Mouse (Mus musculus) heart, embryonic 16.5 days (tissue): ENCODE data around the gene Gm44511. TPM values are rescaled to one million over a fixed set of nuclear protein-coding genes. Genes with fewer than 3 reads are reported as not detected.
A peak's percentile ranks its signal among the peaks of the same experiment; 100 is the strongest.
"Not testable (repeated sequence)": the region's sequence is repeated elsewhere in the genome, so short reads cannot be mapped to it uniquely, and the experiment has no call there.

Source experiments
- ATAC-seq: fragments of 200-750 bp; cut with Nextera tagmentation; replicated peaks from 2 replicates; pipeline ENCODE4 v1.8.0; 2017; ENCODE audit warnings: moderate number of reproducible peaks; ENCODE audit not compliant: insufficient read depth, low FRiP score; ENCODE audit errors: extremely low read depth
- H3K27ac ChIP-seq: fragments of 300-500 bp; sonication (generic); 2 replicates; pipeline ENCODE4 v1.5.1; 2014; ENCODE audit warnings: mild to moderate bottlenecking, low read length, control low read depth, moderate library complexity
- H3K27me3 ChIP-seq: fragments of 300-500 bp; sonication (generic); 2 replicates; pipeline ENCODE4 v1.6.1; 2014; ENCODE audit warnings: low read length, mixed read lengths; ENCODE audit not compliant: control insufficient read depth, insufficient read depth
- H3K36me3 ChIP-seq: fragments of 300-500 bp; sonication (generic); 2 replicates; pipeline ENCODE4 v1.6.1; 2014; ENCODE audit not compliant: control insufficient read depth, insufficient read depth
- H3K4me1 ChIP-seq: fragments of 300-500 bp; sonication (generic); 2 replicates; pipeline ENCODE4 v1.6.1; 2014; ENCODE audit warnings: low read length, mixed read lengths; ENCODE audit not compliant: control insufficient read depth, insufficient read depth
- H3K4me2 ChIP-seq: fragments of 300-500 bp; sonication (generic); 2 replicates; pipeline ENCODE4 v1.6.1; 2014; ENCODE audit warnings: low read depth, mild to moderate bottlenecking, control low read depth, low read length
- H3K4me3 ChIP-seq: fragments of 300-500 bp; sonication (generic); 2 replicates; pipeline ENCODE4 v1.5.1; 2014; ENCODE audit warnings: mild to moderate bottlenecking, control low read depth, low read length
- H3K9ac ChIP-seq: fragments of 300-500 bp; sonication (generic); 2 replicates; pipeline ENCODE4 v1.6.1; 2014; ENCODE audit warnings: low read length, control low read depth
- H3K9me3 ChIP-seq: fragments of 300-500 bp; sonication (generic); replicated peaks from 2 replicates; pipeline ENCODE4 v1.6.1; 2016; ENCODE audit warnings: low read length; ENCODE audit not compliant: control insufficient read depth
- WGBS: fragments of 180-500 bp; shearing (Covaris S2); extraction: QIAGEN DNeasy Blood & Tissue Kit; methylation state at CpG from one replicate; pipeline ENCODE4 v1.1.7; 2014; 5-methylcytosine and 5-hydroxymethylcytosine counted together
- polyA plus RNA-seq: library from polyadenylated mRNA; unstranded; fragments of >200 nt; fragmentation: Nextera tagmentation; extraction: Ambion mirVana; gene quantifications from 2 replicates; pipeline ENCODE4 v1.2.1, GENCODE M21; 2015

Gm44511 gene
- polyA plus RNA-seq, 1 experiment from 2014 or later = not detected

- H3K9ac ChIP-seq, H3K36me3 ChIP-seq, H3K27ac ChIP-seq, H3K27me3 ChIP-seq, H3K4me1 ChIP-seq, H3K4me3 ChIP-seq, H3K9me3 ChIP-seq, ATAC-seq: not testable (repeated sequence)
- WGBS = 58% methylated on average over 7 of the region's 7 CpGs
- H3K4me2 ChIP-seq = peak overlapping the region; percentile 16; the same call in 1 of the 2 replicates
Observed at GRCm38 (mm10) chr6:128804823-128805640, 21.1 kb downstream of the Gm44511 start.

DNA sequence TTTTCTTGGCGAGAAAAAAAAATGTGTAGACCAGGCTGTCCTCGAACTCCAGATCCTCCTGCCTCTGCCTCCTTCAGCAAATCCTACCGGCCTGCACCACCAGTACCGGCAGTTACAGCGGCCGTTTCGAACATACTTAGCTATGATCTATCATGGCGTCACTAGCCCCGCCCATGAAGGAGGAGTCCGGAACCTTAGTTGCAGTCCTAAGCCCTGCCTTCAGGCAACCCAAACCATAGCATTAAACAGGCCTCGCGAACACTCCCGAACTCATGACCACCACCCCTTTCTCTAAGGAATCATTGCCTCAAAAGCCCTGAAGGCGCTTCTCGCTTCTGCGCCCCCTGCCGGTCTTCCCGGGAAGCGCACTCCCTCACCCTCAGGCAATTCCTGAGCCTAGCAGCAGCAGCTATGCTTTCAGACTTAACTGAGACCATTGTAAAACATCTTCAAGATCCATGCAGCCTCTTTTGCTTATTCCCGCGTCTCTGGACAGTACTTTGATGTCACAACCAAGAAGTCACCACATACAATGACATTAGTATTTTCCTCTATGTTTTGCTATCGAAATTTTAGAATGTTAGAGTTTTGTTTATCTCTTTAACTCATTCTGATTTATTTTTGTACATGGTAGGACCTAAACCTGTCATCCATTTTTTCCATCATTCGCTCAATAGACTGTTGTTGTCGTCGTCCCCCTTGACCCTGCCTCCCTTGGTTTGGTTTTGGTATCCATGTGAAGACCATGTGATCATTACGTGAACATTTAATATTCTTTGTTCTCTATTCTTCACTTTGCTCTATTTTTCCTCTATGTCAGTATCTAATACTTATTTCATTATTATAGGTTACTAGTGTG is 22.9 kb downstream of the Gm44511 start:
- Histone ChIP-seq H3K4me3 (peak overlapping the region; percentile 62), H3K4me2 (peak overlapping the region; percentile 80), H3K9ac (no peak overlapping the region), H3K36me3 (no peaks in the 10 kb centered on the region), H3K9me3 (no peaks in the 10 kb centered on the region; the same call in 1 of the 2 replicates), H3K27me3 (no peaks in the 10 kb centered on the region), H3K4me1 (0 out of 2 replicates have a peak, but pooled peaks cover 4% of the 10 kb centered on the region), H3K27ac (peak overlapping the region; percentile 56)
- 6% methylated on average over 26 of the region's 26 CpGs for WGBS
- ATAC-seq = peak; percentile 91

- 0 out of 2 replicates have a peak, but pooled peaks cover 6% of the 10 kb centered on the region for H3K4me1 ChIP-seq
- 9% methylated on average over 10 of the region's 10 CpGs for WGBS
- no peaks in the 10 kb centered on the region for H3K36me3 ChIP-seq
- peak overlapping the region; percentile 64 for H3K9ac ChIP-seq
- peak; percentile 11 for ATAC-seq
- H3K4me3 ChIP-seq = peak overlapping the region; percentile 62
- H3K27me3 ChIP-seq = no peaks in the 10 kb centered on the region
- H3K27ac ChIP-seq = peak overlapping the region; percentile 56
- no peaks in the 10 kb centered on the region for H3K9me3 ChIP-seq
- H3K4me2 ChIP-seq = peak overlapping the region; percentile 80
Observed at GRCm38 (mm10) chr6:128802557-128802956, 23.6 kb downstream of the Gm44511 start.

DNA sequence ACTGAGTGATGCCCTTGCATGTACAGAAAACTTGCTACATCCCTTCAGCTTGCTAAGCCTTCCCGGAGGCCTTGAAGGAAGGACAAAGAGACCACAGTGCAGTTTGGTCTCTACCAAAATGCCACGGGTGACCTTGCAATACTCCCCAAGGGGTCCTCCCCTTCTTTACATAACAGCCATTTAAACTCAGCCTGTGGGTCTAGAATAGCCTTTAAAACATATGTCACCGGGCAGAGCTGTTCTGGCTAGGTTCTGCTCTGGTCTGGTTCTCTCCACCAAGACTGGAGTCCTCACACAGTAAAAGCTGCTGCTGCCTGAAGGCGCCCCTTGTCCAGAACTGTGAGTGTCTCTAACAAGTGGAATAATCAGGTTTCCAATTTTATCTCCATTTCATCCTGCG is 25.4 kb downstream of the Gm44511 start:
- WGBS = 77% methylated on average over 5 of the region's 5 CpGs
- not testable (repeated sequence) for H3K4me3 ChIP-seq, H3K4me2 ChIP-seq, ATAC-seq, H3K4me1 ChIP-seq, H3K9ac ChIP-seq, H3K36me3 ChIP-seq, H3K9me3 ChIP-seq, H3K27ac ChIP-seq, H3K27me3 ChIP-seq

- no peaks in the 10 kb centered on the region for H3K27me3 ChIP-seq
- H3K27ac ChIP-seq = no peak overlapping the region
- peak overlapping the region; percentile 55 for H3K9ac ChIP-seq
- peak overlapping the region; percentile 66 for H3K4me2 ChIP-seq
- H3K4me3 ChIP-seq = peak overlapping the region; percentile 74
- H3K4me1 ChIP-seq = 0 out of 2 replicates have a peak, but pooled peaks cover 6% of the 10 kb centered on the region
- no peaks in the 10 kb centered on the region for H3K9me3 ChIP-seq
- no peak for ATAC-seq
- H3K36me3 ChIP-seq = no peaks in the 10 kb centered on the region
- 23% methylated on average over 7 of the region's 7 CpGs for WGBS
Observed at GRCm38 (mm10) chr6:128799896-128800270, 26.2 kb downstream of the Gm44511 start.

DNA sequence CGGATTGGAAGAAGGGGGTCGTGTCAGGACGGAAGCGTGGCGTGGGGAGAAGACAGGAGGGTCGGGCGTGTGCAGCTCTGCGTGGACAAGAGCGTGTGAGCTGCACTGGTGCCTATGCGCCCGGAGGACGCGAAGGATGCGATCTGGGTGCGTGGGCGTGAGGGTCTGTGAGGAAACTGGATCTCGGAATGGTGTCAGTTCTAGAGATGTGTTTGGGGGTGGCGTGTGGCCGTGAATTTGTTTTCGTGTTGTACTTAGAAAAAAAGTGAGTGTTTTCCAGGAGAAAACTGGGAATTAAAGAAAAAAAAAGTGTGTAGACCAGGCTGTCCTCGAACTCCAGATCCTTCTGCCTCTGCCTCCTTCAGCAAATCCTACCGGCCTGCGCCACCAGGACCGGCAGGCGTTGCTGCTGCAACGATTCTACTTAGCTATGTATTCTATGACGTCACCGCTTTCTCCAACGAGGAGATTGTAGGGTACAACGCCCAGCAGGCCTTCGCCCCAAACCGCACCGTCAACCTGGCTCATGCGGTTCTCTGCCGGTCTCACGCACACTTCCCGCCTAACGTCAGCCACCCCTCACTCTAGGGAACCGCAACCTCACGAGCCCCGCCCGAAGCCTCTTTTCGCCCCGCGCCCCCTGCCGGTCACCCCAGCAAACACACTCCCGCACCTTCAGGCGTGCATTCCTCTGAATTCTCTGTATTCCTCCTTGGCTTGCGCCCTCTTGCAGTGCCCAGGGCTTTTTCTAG is 26.8 kb downstream of the Gm44511 start:
- Histone ChIP-seq H3K9ac (peak overlapping the region; percentile 80), H3K4me3 (peak overlapping the region; percentile 74), H3K27ac (peak overlapping the region; percentile 87), H3K4me2 (peak overlapping the region; percentile 66)
- under 1% methylated on average over 49 of the region's 49 CpGs for WGBS
- not testable (repeated sequence) for H3K27me3 ChIP-seq, H3K36me3 ChIP-seq, H3K9me3 ChIP-seq, H3K4me1 ChIP-seq
- peak; percentile 54 for ATAC-seq

- Histone ChIP-seq H3K4me2 (peak overlapping the region; percentile 59), H3K4me3 (peak overlapping the region; percentile 74), H3K9ac (peak overlapping the region; percentile 80), H3K27ac (peak overlapping the region; percentile 87)
- ATAC-seq = peak; percentile 39
- not testable (repeated sequence) for H3K27me3 ChIP-seq, H3K36me3 ChIP-seq, H3K4me1 ChIP-seq, H3K9me3 ChIP-seq
- WGBS = under 1% methylated on average over 20 of the region's 20 CpGs
Observed at GRCm38 (mm10) chr6:128798772-128799143, 27.4 kb downstream of the Gm44511 start.

- H3K4me1 ChIP-seq = peaks cover 9% of the 10 kb centered on the region
- peak overlapping the region; percentile 59 for H3K4me2 ChIP-seq
- no peak for ATAC-seq
- no peaks in the 10 kb centered on the region for H3K9me3 ChIP-seq
- no peaks in the 10 kb centered on the region for H3K36me3 ChIP-seq
- WGBS = 18% methylated on average over 15 of the region's 15 CpGs
- H3K4me3 ChIP-seq = peak overlapping the region; percentile 74
- H3K27me3 ChIP-seq = no peaks in the 10 kb centered on the region
- peak overlapping the region; percentile 3; the same call in 1 of the 2 replicates for H3K27ac ChIP-seq
- peak overlapping the region; percentile 52 for H3K9ac ChIP-seq
Observed at GRCm38 (mm10) chr6:128797936-128798771, 28.0 kb downstream of the Gm44511 start.
